Mouse (Mus musculus): ENCODE data around the gene Gucy1b2. TPM values are rescaled to one million over a fixed set of nuclear protein-coding genes. Genes with fewer than 3 reads are reported as not detected.

The Gucy1b2 gene
- polyA plus RNA-seq, 1 experiment from 2014 or later, result 0.14 TPM

GRCm38 (mm10) chr14:62389729-62390536, 66.2 kb downstream of the Gucy1b2 start:
- H3K9ac ChIP-seq (ENCODE audit: low read depth, low read length), result no peak overlapping the region
- H3K36me3 ChIP-seq (ENCODE audit: control insufficient read depth, insufficient read depth, low read length), result no peaks in the 10 kb centered on the region
- no peaks in the 10 kb centered on the region for H3K27me3 ChIP-seq (ENCODE audit: control insufficient read depth, insufficient read depth, low read length)
- DNase-seq (ENCODE audit: low spot score) (no peak), ATAC-seq (ENCODE audit: low FRiP score) (no peak)
- no peaks in the 10 kb centered on the region for H3K9me3 ChIP-seq (ENCODE audit: control insufficient read depth, low read length)
- H3K4me3 ChIP-seq (ENCODE audit: low read depth, low read length), result no peak overlapping the region
- H3K4me2 ChIP-seq (replicated peaks; ENCODE audit: low read depth, low read length), result no peak overlapping the region
- H3K4me1 ChIP-seq (replicated peaks; ENCODE audit: control insufficient read depth, insufficient read depth, low read length), result no peaks in the 10 kb centered on the region
- 79% methylated on average over 9 of the region's 9 CpGs for WGBS
- H3K27ac ChIP-seq (ENCODE audit: low read depth, low read length), result no peak overlapping the region

- Histone ChIP-seq H3K9me3 (ENCODE audit: control insufficient read depth, low read length) (no peaks in the 10 kb centered on the region), H3K4me1 (replicated peaks; ENCODE audit: control insufficient read depth, insufficient read depth, low read length) (no peaks in the 10 kb centered on the region), H3K27me3 (ENCODE audit: control insufficient read depth, insufficient read depth, low read length) (no peaks in the 10 kb centered on the region), H3K27ac (ENCODE audit: low read depth, low read length) (no peak overlapping the region), H3K4me2 (replicated peaks; ENCODE audit: low read depth, low read length) (no peak overlapping the region), H3K36me3 (ENCODE audit: control insufficient read depth, insufficient read depth, low read length) (no peaks in the 10 kb centered on the region), H3K4me3 (ENCODE audit: low read depth, low read length) (no peak overlapping the region), H3K9ac (ENCODE audit: low read depth, low read length) (no peak overlapping the region)
- WGBS, result 62% methylated on average over 6 of the region's 6 CpGs
- DNase-seq (ENCODE audit: low spot score), result no peak
- no peak for ATAC-seq (ENCODE audit: low FRiP score)
Measured at GRCm38 (mm10) chr14:62389064-62389728, 66.9 kb downstream of the Gucy1b2 start.

- Histone ChIP-seq H3K27me3 (ENCODE audit: control insufficient read depth, insufficient read depth, low read length) (no peaks in the 10 kb centered on the region), H3K36me3 (ENCODE audit: control insufficient read depth, insufficient read depth, low read length) (no peaks in the 10 kb centered on the region), H3K4me2 (replicated peaks; ENCODE audit: low read depth, low read length) (no peak overlapping the region), H3K4me1 (replicated peaks; ENCODE audit: control insufficient read depth, insufficient read depth, low read length) (no peaks in the 10 kb centered on the region), H3K27ac (ENCODE audit: low read depth, low read length) (no peak overlapping the region), H3K9ac (ENCODE audit: low read depth, low read length) (no peak overlapping the region), H3K9me3 (ENCODE audit: control insufficient read depth, low read length) (no peaks in the 10 kb centered on the region), H3K4me3 (ENCODE audit: low read depth, low read length) (no peak overlapping the region)
- no peak for ATAC-seq (ENCODE audit: low FRiP score)
- 92% methylated on average over 3 of the region's 3 CpGs for whole genome bisulfite sequencing
- DNase-seq (ENCODE audit: low spot score), result no peak
Measured at GRCm38 (mm10) chr14:62383786-62384299, 72.2 kb downstream of the Gucy1b2 start.

GRCm38 (mm10) chr14:62383109-62383508, 73.0 kb downstream of the Gucy1b2 start:
- no peaks in the 10 kb centered on the region for H3K36me3 ChIP-seq (ENCODE audit: control insufficient read depth, insufficient read depth, low read length)
- ATAC-seq (ENCODE audit: low FRiP score) (no peak), DNase-seq (ENCODE audit: low spot score) (no peak)
- no peak overlapping the region for H3K9ac ChIP-seq (ENCODE audit: low read depth, low read length)
- WGBS, result 94% methylated on average over 3 of the region's 3 CpGs
- H3K4me3 ChIP-seq (ENCODE audit: low read depth, low read length), result no peak overlapping the region
- no peaks in the 10 kb centered on the region for H3K9me3 ChIP-seq (ENCODE audit: control insufficient read depth, low read length)
- no peaks in the 10 kb centered on the region for H3K4me1 ChIP-seq (replicated peaks; ENCODE audit: control insufficient read depth, insufficient read depth, low read length)
- no peaks in the 10 kb centered on the region for H3K27me3 ChIP-seq (ENCODE audit: control insufficient read depth, insufficient read depth, low read length)
- H3K4me2 ChIP-seq (replicated peaks; ENCODE audit: low read depth, low read length), result no peak overlapping the region
- H3K27ac ChIP-seq (ENCODE audit: low read depth, low read length), result no peak overlapping the region

GRCm38 (mm10) chr14:62380606-62381005, 75.5 kb downstream of the Gucy1b2 start:
- WGBS, result 80% methylated on average over 6 of the region's 6 CpGs
- H3K36me3 ChIP-seq (ENCODE audit: control insufficient read depth, insufficient read depth, low read length), result no peaks in the 10 kb centered on the region
- H3K4me1 ChIP-seq (replicated peaks; ENCODE audit: control insufficient read depth, insufficient read depth, low read length), result no peaks in the 10 kb centered on the region
- ATAC-seq (ENCODE audit: low FRiP score) (no peak), DNase-seq (ENCODE audit: low spot score) (no peak)
- no peaks in the 10 kb centered on the region for H3K27me3 ChIP-seq (ENCODE audit: control insufficient read depth, insufficient read depth, low read length)
- H3K27ac ChIP-seq (ENCODE audit: low read depth, low read length), result no peak overlapping the region
- no peaks in the 10 kb centered on the region for H3K9me3 ChIP-seq (ENCODE audit: control insufficient read depth, low read length)
- no peak overlapping the region for H3K9ac ChIP-seq (ENCODE audit: low read depth, low read length)
- H3K4me3 ChIP-seq (ENCODE audit: low read depth, low read length), result no peak overlapping the region
- H3K4me2 ChIP-seq (replicated peaks; ENCODE audit: low read depth, low read length), result no peak overlapping the region

- Histone ChIP-seq H3K4me3 (ENCODE audit: low read depth, low read length) (no peak overlapping the region), H3K27me3 (ENCODE audit: control insufficient read depth, insufficient read depth, low read length) (no peaks in the 10 kb centered on the region), H3K27ac (ENCODE audit: low read depth, low read length) (no peak overlapping the region), H3K9ac (ENCODE audit: low read depth, low read length) (no peak overlapping the region), H3K36me3 (ENCODE audit: control insufficient read depth, insufficient read depth, low read length) (no peaks in the 10 kb centered on the region), H3K4me2 (replicated peaks; ENCODE audit: low read depth, low read length) (no peak overlapping the region), H3K4me1 (replicated peaks; ENCODE audit: control insufficient read depth, insufficient read depth, low read length) (no peaks in the 10 kb centered on the region), H3K9me3 (ENCODE audit: control insufficient read depth, low read length) (no peaks in the 10 kb centered on the region)
- 89% methylated on average over 2 of the region's 2 CpGs for whole genome bisulfite sequencing
- ATAC-seq (ENCODE audit: low FRiP score), result no peak
- DNase-seq (ENCODE audit: low spot score), result no peak
Measured at GRCm38 (mm10) chr14:62379391-62379790, 76.7 kb downstream of the Gucy1b2 start.

GRCm38 (mm10) chr14:62376115-62376514, 80.0 kb downstream of the Gucy1b2 start:
- WGBS, result 91% methylated on average over 2 of the region's 2 CpGs
- no peaks in the 10 kb centered on the region for H3K36me3 ChIP-seq (ENCODE audit: control insufficient read depth, insufficient read depth, low read length)
- DNase-seq (ENCODE audit: low spot score), result no peak
- ATAC-seq (ENCODE audit: low FRiP score), result no peak
- no peaks in the 10 kb centered on the region for H3K27me3 ChIP-seq (ENCODE audit: control insufficient read depth, insufficient read depth, low read length)
- no peak overlapping the region for H3K4me3 ChIP-seq (ENCODE audit: low read depth, low read length)
- no peaks in the 10 kb centered on the region for H3K4me1 ChIP-seq (replicated peaks; ENCODE audit: control insufficient read depth, insufficient read depth, low read length)
- no peak overlapping the region for H3K4me2 ChIP-seq (replicated peaks; ENCODE audit: low read depth, low read length)
- H3K9me3 ChIP-seq (ENCODE audit: control insufficient read depth, low read length), result no peaks in the 10 kb centered on the region
- H3K27ac ChIP-seq (ENCODE audit: low read depth, low read length), result no peak overlapping the region
- no peak overlapping the region for H3K9ac ChIP-seq (ENCODE audit: low read depth, low read length)

GRCm38 (mm10) chr14:62375694-62376093, 80.4 kb downstream of the Gucy1b2 start:
- ATAC-seq (ENCODE audit: low FRiP score) (no peak), DNase-seq (ENCODE audit: low spot score) (no peak)
- Histone ChIP-seq H3K9me3 (ENCODE audit: control insufficient read depth, low read length) (no peaks in the 10 kb centered on the region), H3K9ac (ENCODE audit: low read depth, low read length) (no peak overlapping the region), H3K27me3 (ENCODE audit: control insufficient read depth, insufficient read depth, low read length) (no peaks in the 10 kb centered on the region), H3K4me2 (replicated peaks; ENCODE audit: low read depth, low read length) (no peak overlapping the region), H3K4me3 (ENCODE audit: low read depth, low read length) (no peak overlapping the region), H3K27ac (ENCODE audit: low read depth, low read length) (no peak overlapping the region), H3K4me1 (replicated peaks; ENCODE audit: control insufficient read depth, insufficient read depth, low read length) (no peaks in the 10 kb centered on the region), H3K36me3 (ENCODE audit: control insufficient read depth, insufficient read depth, low read length) (no peaks in the 10 kb centered on the region)

GRCm38 (mm10) chr14:62374001-62374400, 82.1 kb downstream of the Gucy1b2 start:
- Histone ChIP-seq H3K9me3 (ENCODE audit: control insufficient read depth, low read length) (no peaks in the 10 kb centered on the region), H3K4me3 (ENCODE audit: low read depth, low read length) (no peak overlapping the region), H3K36me3 (ENCODE audit: control insufficient read depth, insufficient read depth, low read length) (no peaks in the 10 kb centered on the region), H3K4me1 (replicated peaks; ENCODE audit: control insufficient read depth, insufficient read depth, low read length) (no peaks in the 10 kb centered on the region), H3K4me2 (replicated peaks; ENCODE audit: low read depth, low read length) (no peak overlapping the region), H3K27me3 (ENCODE audit: control insufficient read depth, insufficient read depth, low read length) (no peaks in the 10 kb centered on the region), H3K9ac (ENCODE audit: low read depth, low read length) (no peak overlapping the region), H3K27ac (ENCODE audit: low read depth, low read length) (no peak overlapping the region)
- WGBS, result 85% methylated on average over 10 of the region's 10 CpGs
- no peak for ATAC-seq (ENCODE audit: low FRiP score)
- DNase-seq (ENCODE audit: low spot score), result no peak
